Mouse (Mus musculus) hematopoietic multipotent progenitor cell, adult 10-12 weeks (in vitro differentiated cells): ENCODE results near the gene Dynlrb1. TPM values are rescaled to one million over a fixed set of nuclear protein-coding genes. Genes with fewer than 3 reads are reported as not detected.

Experiments
- polyA plus RNA-seq: library from polyadenylated mRNA; stranded (reverse); fragments of >175 nt; gene quantifications from 2 replicates; pipeline ENCODE4 v1.2.3, GENCODE M21; 2012; ENCODE audit warnings: low replicate concordance

Gene Dynlrb1
- 19.7 and 122 TPM in 2 replicates for polyA plus RNA-seq

DNA sequence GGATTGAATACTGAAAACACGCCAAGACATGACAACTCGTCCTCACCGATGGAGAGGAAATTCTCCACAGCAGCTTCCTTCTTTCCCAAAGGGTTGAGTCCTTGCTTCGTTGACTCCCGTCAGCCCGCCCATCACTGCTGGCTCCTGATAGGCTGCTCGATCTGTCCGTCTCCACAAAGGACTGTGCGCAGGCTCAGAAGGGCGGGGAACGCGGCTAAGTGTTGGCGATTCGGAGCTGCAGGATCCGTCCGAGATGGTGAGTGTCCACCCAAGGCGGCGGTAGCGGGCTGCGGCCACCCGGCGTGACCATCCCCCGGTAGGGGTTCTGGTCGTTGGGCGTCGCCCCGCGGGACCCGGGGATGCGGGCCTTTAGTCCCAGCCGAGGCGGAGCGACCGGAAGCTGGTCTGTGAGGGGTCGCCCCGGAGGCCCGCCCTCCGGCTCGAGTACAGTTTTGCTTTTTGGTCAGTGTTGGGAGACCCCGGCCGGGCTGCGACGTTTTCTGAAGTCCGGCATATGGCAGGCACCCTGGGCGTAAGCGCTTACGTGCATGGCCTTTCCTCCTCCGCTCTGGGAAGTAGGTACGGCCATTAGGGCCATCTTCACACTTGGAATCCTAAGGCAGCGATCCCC is at the start of gene Dynlrb1:
Dynlrb1 (plus strand) TSS at position 172 of the 631 bp plus-strand sequence.

GRCm38 (mm10) chr2:155276195-155276594 is 39.9 kb downstream of the Dynlrb1 start, which contains the start of gene Map1lc3a:
Gene Map1lc3a, plus strand, starts transcription at chr2:155276297.

Other genes with a start within 250 kb of the Dynlrb1 start
- 0.15 TPM in 1 of 2 replicates, not detected in the other for gene Gm14226, start 218.3 kb upstream of the Dynlrb1 start, polyA plus RNA-seq
- 1.4 and 4.7 TPM in 2 replicates for gene Ahcy, start 162.0 kb upstream of the Dynlrb1 start, polyA plus RNA-seq
- 3.5 and 5.6 TPM in 2 replicates for gene Itch, start 103.0 kb upstream of the Dynlrb1 start, polyA plus RNA-seq
- 29.5 and 59.6 TPM in 2 replicates for gene Map1lc3a, start 39.8 kb downstream of the Dynlrb1 start, polyA plus RNA-seq
- 9.1 and 12.9 TPM in 2 replicates for gene Pigu, start 120.9 kb downstream of the Dynlrb1 start, polyA plus RNA-seq
- gene Trp53inp2, start 144.5 kb downstream of the Dynlrb1 start, polyA plus RNA-seq = 18.5 and 32.0 TPM in 2 replicates
- gene Ncoa6, start 237.4 kb downstream of the Dynlrb1 start, polyA plus RNA-seq = 54.7 and 56.2 TPM in 2 replicates